Mouse (Mus musculus): Measurements from ENCODE around the gene Lce1b.
"Not testable (repeated sequence)": the region's sequence is repeated elsewhere in the genome, so short reads cannot be mapped to it uniquely, and the experiment has no call there.

The Lce1b gene

GRCm38 (mm10) chr3:92656826-92657225 lies at the start of gene Lce1b:
Lce1b (minus strand) TSS chr3:92656926.
- no peak for DNase-seq (ENCODE audit: low spot score)

GRCm38 (mm10) chr3:92694613-92695012 lies 37.9 kb upstream of the Lce1b start:
- DNase-seq (ENCODE audit: low spot score) = no peak

DNA sequence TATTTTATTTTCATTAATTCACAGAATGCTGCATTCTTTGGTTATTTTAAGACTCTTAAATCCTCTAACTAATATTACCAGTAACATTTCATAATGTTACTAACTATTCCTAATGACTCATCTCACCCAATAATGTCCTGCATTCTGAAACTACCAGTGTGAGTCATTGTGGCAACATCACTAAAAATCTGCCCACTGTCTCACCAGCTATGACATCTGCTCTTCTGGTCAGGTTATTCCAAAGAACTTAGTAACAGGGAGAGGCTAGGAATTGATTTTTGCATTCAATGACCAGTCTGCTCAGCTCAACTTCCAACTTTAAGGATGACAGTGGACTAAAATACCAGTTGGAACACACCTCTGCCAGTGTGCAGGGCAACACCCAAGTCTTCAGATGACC lies 35.0 kb upstream of the Lce1b start:
- no peak for DNase-seq (ENCODE audit: low spot score)

GRCm38 (mm10) chr3:92689154-92689553 lies 32.4 kb upstream of the Lce1b start:
- DNase-seq (ENCODE audit: low spot score) = not testable (repeated sequence)

- no peak for DNase-seq (ENCODE audit: low spot score)
Measured at GRCm38 (mm10) chr3:92687110-92687509, 30.4 kb upstream of the Lce1b start, which contains the start of gene Lce1d. Lce1d (minus strand) TSS chr3:92687210.

GRCm38 (mm10) chr3:92678947-92679346 lies 22.2 kb upstream of the Lce1b start, which contains the start of gene Lce1c:
Lce1c (plus strand) TSS chr3:92679247.
- no peak for DNase-seq (ENCODE audit: low spot score)

GRCm38 (mm10) chr3:92670215-92670614 lies 13.5 kb upstream of the Lce1b start, which contains the start of gene Lce1a2:
Lce1a2 (minus strand) TSS chr3:92670315.
- DNase-seq (ENCODE audit: low spot score) = no peak

DNA sequence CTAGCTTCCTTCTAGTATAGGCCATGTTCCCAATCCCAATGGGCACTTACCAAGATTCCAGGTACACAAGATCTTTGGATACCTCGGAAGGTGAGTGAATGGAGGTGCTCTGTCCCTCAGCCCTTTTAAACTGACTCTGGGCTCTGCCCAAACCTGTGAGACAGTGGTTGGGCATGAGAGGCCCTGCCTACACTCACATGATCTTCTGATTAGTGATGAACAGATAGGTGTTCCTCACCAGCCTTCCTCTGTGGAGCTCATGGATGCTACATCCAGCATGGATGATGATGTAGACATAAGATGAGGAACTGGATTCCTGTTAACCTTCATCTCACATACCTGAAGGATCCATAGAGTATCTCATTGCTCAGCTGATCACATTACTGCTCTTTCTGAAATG lies 8.5 kb downstream of the Lce1b start, which contains the start of gene Lce1a1:
Gene Lce1a1 (minus strand): TSS at position 101 of the 400 bp plus-strand sequence.
- no peak for DNase-seq (ENCODE audit: low spot score)

DNA sequence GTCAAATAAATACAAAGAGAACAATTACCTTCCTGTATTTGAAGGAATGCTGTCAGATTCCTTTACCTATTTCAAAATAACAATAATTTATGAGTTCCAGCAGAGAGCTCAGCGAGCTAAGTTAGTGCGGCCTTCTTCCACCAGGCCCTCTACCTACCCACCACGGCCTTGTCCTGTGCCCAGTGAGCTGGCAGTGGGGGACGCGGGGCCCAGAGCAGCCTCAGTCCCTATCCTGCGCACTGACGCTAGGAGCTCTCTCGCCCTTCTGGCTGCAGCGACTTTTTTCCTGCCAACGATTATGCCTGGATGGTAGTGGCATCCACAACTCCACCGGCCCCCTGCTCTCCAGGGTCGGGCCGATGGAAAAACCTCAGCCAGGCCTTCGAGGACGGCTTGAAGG lies 16.9 kb downstream of the Lce1b start:
- no peak for DNase-seq (ENCODE audit: low spot score)

- DNase-seq (ENCODE audit: low spot score) = no peak
Measured at GRCm38 (mm10) chr3:92638653-92638991, 18.1 kb downstream of the Lce1b start.

DNA sequence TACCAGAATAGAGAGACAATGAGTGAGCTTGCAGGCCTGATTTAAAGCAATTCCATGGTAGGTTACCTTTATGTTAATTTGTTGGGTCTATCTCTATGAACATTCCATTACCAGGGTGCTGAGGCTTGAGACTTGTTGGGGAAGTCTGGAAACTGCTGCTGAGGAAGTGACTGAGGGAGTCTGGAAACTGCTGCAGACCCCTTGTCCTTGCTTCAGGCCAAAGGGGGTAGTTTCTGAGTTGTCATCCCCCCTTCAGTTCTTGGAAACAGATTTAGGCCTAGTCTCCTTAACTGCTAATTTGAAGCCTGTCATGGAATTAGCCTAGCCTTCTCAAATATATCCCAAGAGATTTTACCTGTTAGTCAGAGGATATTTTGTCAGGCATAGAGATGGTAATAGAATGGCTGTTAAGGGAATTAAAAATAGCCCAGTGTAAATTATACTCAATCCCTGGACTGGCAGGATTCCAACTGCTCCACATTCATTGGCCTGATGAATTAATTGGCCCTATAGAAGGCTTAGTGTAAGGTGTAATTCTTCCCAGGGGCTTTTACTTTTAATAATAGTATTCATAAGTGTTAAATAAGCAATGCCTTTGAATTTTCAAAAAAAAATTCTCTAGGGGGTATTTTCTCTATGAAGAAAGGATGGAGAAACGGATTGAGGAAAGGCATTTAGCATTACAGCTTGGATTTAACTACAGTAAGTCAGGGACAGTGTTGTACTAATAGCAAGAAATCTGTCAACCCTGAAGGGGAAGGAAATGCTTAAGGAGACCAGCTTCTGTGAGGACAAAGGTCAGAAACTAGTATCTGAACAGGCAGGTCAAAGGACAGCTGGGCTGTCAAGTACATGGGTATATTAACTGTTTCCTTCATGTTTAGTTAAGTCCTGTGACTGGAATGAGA lies 18.7 kb downstream of the Lce1b start:
- DNase-seq (ENCODE audit: low spot score) = no peak

- no peak for DNase-seq (ENCODE audit: low spot score)
Measured at GRCm38 (mm10) chr3:92621560-92621959, 35.2 kb downstream of the Lce1b start, which contains the start of gene Lce6a. Lce6a (minus strand) TSS chr3:92621660.

GRCm38 (mm10) chr3:92609804-92610203 lies 46.9 kb downstream of the Lce1b start:
- DNase-seq (ENCODE audit: low spot score) = no peak

DNA sequence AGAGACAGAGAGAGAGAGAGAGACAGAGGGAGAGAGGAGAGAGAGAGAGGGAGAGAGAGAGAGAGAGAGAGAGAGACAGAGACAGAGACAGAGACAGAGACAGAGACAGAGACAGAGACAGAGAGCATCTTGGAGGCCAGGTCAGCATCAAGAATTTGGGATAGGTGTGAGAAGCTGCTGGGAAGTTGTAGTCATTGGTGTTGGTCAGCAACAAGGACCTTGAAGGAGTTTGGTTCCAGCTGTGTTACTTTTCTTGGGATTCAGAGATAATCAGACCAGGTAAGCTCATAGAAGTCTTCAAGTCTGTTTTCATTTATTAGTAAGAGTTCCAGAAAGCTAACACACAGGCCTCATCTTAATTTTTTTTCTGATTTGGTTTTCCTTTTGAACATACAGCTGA lies 49.3 kb downstream of the Lce1b start, which contains the start of gene 2210017I01Rik:
Gene 2210017I01Rik (minus strand): TSS at position 101 of the 400 bp plus-strand sequence.
- no peak for DNase-seq (ENCODE audit: low spot score)
